Mouse (Mus musculus): ENCODE measurements around the gene Atp6v0c.

DNA sequence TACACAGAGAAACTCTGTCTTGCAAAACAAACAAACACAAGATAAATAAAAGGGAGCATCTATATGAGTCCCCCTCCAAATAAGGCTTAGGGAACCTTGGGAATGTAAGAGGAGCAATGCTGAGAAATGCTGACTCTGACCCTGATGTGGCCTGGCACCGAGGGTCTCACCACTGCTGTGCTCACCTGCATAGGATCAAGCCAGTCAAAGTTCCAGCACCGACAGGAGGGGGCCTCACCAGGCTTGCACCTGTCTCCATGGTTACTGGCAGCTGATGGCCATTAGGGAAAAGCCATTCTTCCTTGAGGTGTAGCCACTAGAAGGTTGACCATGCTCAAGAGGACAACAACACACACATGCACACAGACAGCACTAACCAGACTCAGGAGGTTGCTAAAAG lies 26.6 kb downstream of the Atp6v0c start:
- TF ChIP-seq CTCF (IDR thresholded peaks at IDR 0.05; ENCODE audit: borderline replicate concordance, extremely low read depth, insufficient read depth, insufficient read length) (no peak), POLR2A (IDR thresholded peaks at IDR 0.05; ENCODE audit: borderline replicate concordance, extremely low read depth, insufficient read depth, insufficient read length, poor library complexity, severe bottlenecking) (no peak)

Measured in brain, embryonic 14.5 days (tissue).